Mouse (Mus musculus) megakaryocyte, embryonic 14.5 days (primary cell): Measurements from ENCODE around the gene Akr1c14.
"Not testable (repeated sequence)": the region's sequence is repeated elsewhere in the genome, so short reads cannot be mapped to it uniquely, and the experiment has no call there.

Source experiments
- FLI1 ChIP-seq: IDR thresholded peaks from 2 replicates; pipeline ENCODE4 v1.6.1; 2012; ENCODE audit warnings: low read length, inconsistent platforms, mixed read lengths
- GATA1 ChIP-seq: IDR thresholded peaks from 3 replicates; pipeline ENCODE4 v1.6.1; 2012; ENCODE audit warnings: mixed read lengths, low read length, inconsistent platforms, borderline replicate concordance

DNA sequence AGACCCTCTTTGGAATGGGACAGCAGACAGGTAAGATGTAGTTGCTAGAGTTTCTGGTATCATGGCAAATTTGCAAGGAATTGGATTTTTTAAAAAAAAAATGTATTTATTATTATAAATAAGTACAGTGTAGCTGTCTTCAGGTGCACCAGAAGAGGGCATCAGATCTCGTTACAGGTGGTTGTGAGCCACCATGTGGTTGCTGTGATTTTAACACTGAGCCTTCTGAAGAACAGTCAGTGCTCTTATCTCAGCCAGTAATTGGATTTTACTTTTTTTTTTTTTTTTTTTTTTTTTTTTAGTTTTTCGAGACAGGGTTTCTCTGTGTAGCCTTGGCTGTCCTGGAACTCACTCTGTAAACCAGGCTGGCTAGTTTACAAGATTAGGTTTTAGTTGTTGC is 9.4 kb downstream of the Akr1c14 start:
- not testable (repeated sequence) for TF ChIP-seq GATA1, FLI1
